Mouse (Mus musculus) bone marrow macrophage, adult 2 months (primary cell): ENCODE data around the gene Sept10.

ENCODE experiments used
- CTCF ChIP-seq: IDR thresholded peaks from 2 replicates; pipeline ENCODE4 v1.5.1; 2012; ENCODE audit warnings: low read depth, mild to moderate bottlenecking, low read length, moderate library complexity
- POLR2A ChIP-seq: IDR thresholded peaks from 2 replicates; pipeline ENCODE4 v1.6.1; 2012; ENCODE audit warnings: mild to moderate bottlenecking, low read depth, low read length, borderline replicate concordance

DNA sequence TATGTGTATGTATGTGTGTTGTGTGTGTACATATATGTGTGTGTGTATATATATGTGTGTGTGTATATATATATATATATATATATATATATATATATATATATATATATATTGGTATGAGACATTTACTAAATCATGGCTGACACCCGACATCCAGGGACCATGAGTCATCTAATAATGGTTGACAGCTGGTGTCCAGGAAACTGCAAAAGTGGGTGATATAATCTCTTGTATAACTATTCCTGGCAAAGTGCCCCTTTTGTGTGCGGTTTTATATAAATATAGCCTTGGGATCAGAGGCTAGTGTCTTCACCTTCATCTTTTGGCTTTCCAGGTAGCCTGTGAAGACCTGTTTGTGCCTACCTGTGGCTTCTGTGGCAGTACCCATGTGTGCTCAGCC is 29.0 kb upstream of the Sept10 start:
- no peak for TF ChIP-seq POLR2A
- no peak for TF ChIP-seq CTCF
